Mouse (Mus musculus) embryonic facial prominence, embryonic 14.5 days (tissue): ENCODE results near the gene Slc25a44. TPM values are rescaled to one million over a fixed set of nuclear protein-coding genes. Genes with fewer than 3 reads are reported as not detected.
"Not testable (repeated sequence)": the region's sequence is repeated elsewhere in the genome, so short reads cannot be mapped to it uniquely, and the experiment has no call there.

ENCODE experiments used
- ATAC-seq: fragments of 200-750 bp; cut with Nextera tagmentation; 2 replicates; pipeline ENCODE4 v1.8.0; 2017; ENCODE audit warnings: low read depth, moderate number of reproducible peaks, moderate TSS enrichment
- DNase-seq: peaks from one replicate; pipeline ENCODE4 v3.0.0-alpha.2; 2015; ENCODE audit warnings: low spot score
- H3K27ac ChIP-seq: fragments of 300-500 bp; sonication (generic); replicated peaks from 2 replicates; pipeline ENCODE4 v1.5.1; 2014; ENCODE audit warnings: low read depth, mild to moderate bottlenecking, low read length, moderate library complexity
- H3K27me3 ChIP-seq: fragments of 300-500 bp; sonication (generic); replicated peaks from 2 replicates; pipeline ENCODE4 v1.6.1; 2014; ENCODE audit warnings: low read length; ENCODE audit not compliant: control insufficient read depth, insufficient read depth
- H3K36me3 ChIP-seq: fragments of 300-500 bp; sonication (generic); 2 replicates; pipeline ENCODE4 v1.6.1; 2014; ENCODE audit warnings: low read length, mixed read lengths; ENCODE audit not compliant: control insufficient read depth, insufficient read depth
- H3K4me1 ChIP-seq: fragments of 300-500 bp; sonication (generic); 2 replicates; pipeline ENCODE4 v1.6.1; 2014; ENCODE audit warnings: antibody characterized with exemption, low read length; ENCODE audit not compliant: control insufficient read depth, insufficient read depth
- H3K4me2 ChIP-seq: fragments of 300-500 bp; sonication (generic); 2 replicates; pipeline ENCODE4 v1.6.1; 2014; ENCODE audit warnings: low read depth, mild to moderate bottlenecking, low read length, moderate library complexity, mixed read lengths
- H3K4me3 ChIP-seq: fragments of 300-500 bp; sonication (generic); 2 replicates; pipeline ENCODE4 v1.5.1; 2014; ENCODE audit warnings: low read depth, mild to moderate bottlenecking, low read length
- H3K9ac ChIP-seq: fragments of 300-500 bp; sonication (generic); 2 replicates; pipeline ENCODE4 v1.6.1; 2014; ENCODE audit warnings: low read depth, mild to moderate bottlenecking, low read length, moderate library complexity, mixed read lengths
- H3K9me3 ChIP-seq: fragments of 300-500 bp; sonication (generic); 2 replicates; pipeline ENCODE4 v1.6.1; 2016; ENCODE audit warnings: low read length; ENCODE audit not compliant: control insufficient read depth
- WGBS: fragments of 180-500 bp; shearing (Covaris S2); extraction: QIAGEN DNeasy Blood & Tissue Kit; methylation state at CpG from one replicate; pipeline ENCODE4 v1.1.7; 2014; 5-methylcytosine and 5-hydroxymethylcytosine counted together
- polyA plus RNA-seq: library from polyadenylated mRNA; unstranded; fragments of >200 nt; fragmentation: Nextera tagmentation; extraction: Ambion mirVana; gene quantifications from 2 replicates; pipeline ENCODE4 v1.2.1, GENCODE M21; 2014

The Slc25a44 gene
- polyA plus RNA-seq, 1 experiment from 2014 or later, result 18.1 TPM

DNA sequence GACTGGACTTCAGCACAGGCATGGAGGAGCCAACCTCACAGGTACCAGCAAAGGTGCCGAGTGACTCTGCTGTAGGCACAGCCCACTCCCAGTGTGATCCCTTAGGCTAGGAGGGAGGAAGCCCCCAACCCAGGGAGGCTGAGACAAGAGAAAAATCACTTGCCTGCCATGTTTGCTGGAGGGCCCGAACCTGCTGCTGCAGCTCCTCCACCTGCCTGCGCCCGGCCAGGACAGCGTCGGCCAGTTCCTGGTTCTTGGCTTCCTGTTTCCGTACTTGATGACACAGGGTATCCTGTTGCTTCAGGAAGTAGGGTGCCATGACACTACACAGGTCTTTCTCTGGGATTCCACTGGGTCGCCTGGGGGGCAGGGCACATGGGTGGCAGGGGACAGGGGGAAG, 29.2 kb downstream of the Slc25a44 start:
- DNase-seq (no peak), ATAC-seq (no peak)
- Histone ChIP-seq H3K27ac (no peak overlapping the region), H3K9me3 (no peaks in the 10 kb centered on the region), H3K27me3 (no peaks in the 10 kb centered on the region), H3K4me2 (no peak overlapping the region), H3K4me3 (no peak overlapping the region), H3K9ac (no peak overlapping the region), H3K4me1 (no peaks in the 10 kb centered on the region), H3K36me3 (0 out of 2 replicates have a peak, but pooled peaks cover 31% of the 10 kb centered on the region)
- 92% methylated on average over 7 of the region's 8 CpGs for WGBS

DNA sequence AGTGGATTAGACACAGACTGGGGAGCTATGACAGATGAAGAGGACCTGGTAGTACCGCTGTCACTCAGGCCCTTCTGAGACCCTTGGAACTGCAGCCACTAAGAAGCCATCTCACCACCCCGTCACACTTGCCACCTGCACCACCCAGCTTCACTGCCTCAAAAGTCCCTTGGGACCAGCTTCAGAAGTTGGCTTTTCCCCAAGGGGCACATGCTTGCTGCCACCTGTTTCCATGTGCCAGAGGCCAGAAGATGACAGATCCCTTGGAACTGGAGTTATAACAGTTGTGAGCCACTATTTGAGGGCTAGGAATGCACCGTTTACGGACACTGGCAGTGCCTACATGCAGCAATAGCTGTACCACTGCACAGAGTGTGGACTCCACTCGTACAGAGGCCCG, 29.7 kb downstream of the Slc25a44 start:
- peak; percentile 16; the same call in 1 of the 2 replicates for ATAC-seq
- Histone ChIP-seq H3K4me3 (no peak overlapping the region), H3K9ac (no peak overlapping the region), H3K36me3 (0 out of 2 replicates have a peak, but pooled peaks cover 31% of the 10 kb centered on the region), H3K9me3 (no peaks in the 10 kb centered on the region), H3K27ac (no peak overlapping the region), H3K27me3 (no peaks in the 10 kb centered on the region), H3K4me1 (no peaks in the 10 kb centered on the region), H3K4me2 (no peak overlapping the region)
- 94% methylated on average over 6 of the region's 6 CpGs for WGBS
- DNase-seq, result peak; percentile 14

DNA sequence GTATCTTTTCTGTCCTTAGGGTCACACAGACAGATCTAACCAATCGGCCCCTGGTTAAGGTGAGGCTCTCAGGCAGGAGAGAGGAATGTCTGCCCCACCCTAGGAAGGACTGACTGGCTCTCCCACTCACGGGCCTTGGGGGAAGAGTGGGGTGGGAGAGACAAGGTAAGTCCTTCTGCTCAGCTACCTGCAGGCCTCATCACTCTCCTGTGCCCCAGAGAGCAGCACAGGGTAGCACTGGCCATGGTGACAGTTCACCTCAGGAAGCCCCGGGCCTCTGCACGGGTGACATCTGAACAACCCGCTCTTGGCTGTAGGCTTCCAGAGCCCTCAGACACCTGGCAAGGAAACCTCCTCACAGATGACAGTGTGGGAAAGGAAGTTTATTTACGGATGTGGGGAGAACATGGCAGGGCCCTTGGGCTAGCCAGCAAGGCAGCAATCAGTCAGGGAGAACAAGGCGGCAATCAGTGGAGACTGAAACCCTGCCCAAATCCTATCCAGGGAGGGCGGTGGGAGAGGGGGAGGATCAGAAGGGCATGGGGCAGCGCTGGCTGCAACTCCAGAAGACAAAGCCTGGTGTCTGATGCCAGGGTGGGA, 31.1 kb downstream of the Slc25a44 start:
- Histone ChIP-seq H3K4me1 (no peaks in the 10 kb centered on the region), H3K9ac (no peak overlapping the region), H3K27me3 (no peaks in the 10 kb centered on the region), H3K9me3 (no peaks in the 10 kb centered on the region), H3K27ac (no peak overlapping the region), H3K36me3 (0 out of 2 replicates have a peak, but pooled peaks cover 26% of the 10 kb centered on the region), H3K4me3 (no peak overlapping the region), H3K4me2 (no peak overlapping the region)
- ATAC-seq, result peak; percentile 41
- WGBS, result 86% methylated on average over 9 of the region's 9 CpGs
- DNase-seq, result no peak

DNA sequence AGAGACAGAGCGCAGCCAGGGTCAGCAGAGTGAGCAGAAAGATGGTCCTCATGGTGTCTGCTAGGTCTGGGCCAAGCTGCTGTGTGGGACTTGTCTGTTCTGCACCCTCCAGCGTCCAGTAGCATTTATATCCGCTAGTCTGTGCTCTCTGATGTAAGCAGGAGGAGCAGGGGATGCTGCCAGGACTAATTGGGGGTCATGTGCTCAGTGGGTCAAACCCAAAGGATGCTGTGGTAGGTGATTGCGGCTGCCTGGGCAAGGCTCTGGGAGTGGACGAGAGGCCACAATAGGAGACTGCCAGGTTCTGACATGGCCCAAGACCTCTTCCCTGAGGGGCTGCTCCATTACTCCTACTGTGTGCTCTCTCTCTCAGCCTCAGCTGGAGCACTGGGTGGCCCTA, 40.6 kb downstream of the Slc25a44 start, which contains the start of gene Bglap:
Gene Bglap (minus strand): TSS at position 101 of the 400 bp plus-strand sequence.
- DNase-seq (no peak), ATAC-seq (no peak)
- Histone ChIP-seq H3K4me3 (no peak within 1 kb of the TSS), H3K4me1 (no peaks in the 10 kb centered on the region), H3K27ac (no peak within 1 kb of the TSS), H3K36me3 (no peaks in the 10 kb centered on the region), H3K27me3 (no peaks in the 10 kb centered on the region), H3K4me2 (no peak within 1 kb of the TSS), H3K9me3 (no peaks in the 10 kb centered on the region), H3K9ac (no peak within 1 kb of the TSS)
- 72% methylated on average over 5 of the region's 5 CpGs for WGBS

DNA sequence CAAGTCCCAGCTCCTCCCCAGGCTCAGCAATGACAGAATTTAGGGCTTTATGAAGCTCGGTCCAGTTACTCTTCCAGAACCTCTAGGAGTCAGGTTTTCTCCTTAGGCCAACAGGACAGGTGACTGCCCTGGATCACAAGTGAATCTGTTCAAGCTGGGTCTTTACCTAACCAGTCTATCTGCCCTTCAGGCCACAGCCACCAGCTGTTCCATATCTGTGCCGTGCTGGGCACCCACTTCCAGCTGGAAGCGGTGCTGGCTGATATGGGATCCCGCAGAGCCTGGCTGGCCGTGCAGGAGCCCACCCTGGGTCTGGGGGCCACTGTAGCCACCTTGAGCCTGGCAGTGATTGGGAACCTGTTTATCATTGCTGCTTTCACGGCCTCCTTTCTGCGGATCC, 42.6 kb downstream of the Slc25a44 start:
- H3K27ac ChIP-seq, ATAC-seq, DNase-seq, H3K4me3 ChIP-seq, H3K27me3 ChIP-seq, H3K4me1 ChIP-seq, H3K36me3 ChIP-seq, H3K9ac ChIP-seq, H3K9me3 ChIP-seq: not testable (repeated sequence)
- WGBS, result 17% methylated on average over 1 of the region's 7 CpGs
- peak overlapping the region; percentile 54 for H3K4me2 ChIP-seq

DNA sequence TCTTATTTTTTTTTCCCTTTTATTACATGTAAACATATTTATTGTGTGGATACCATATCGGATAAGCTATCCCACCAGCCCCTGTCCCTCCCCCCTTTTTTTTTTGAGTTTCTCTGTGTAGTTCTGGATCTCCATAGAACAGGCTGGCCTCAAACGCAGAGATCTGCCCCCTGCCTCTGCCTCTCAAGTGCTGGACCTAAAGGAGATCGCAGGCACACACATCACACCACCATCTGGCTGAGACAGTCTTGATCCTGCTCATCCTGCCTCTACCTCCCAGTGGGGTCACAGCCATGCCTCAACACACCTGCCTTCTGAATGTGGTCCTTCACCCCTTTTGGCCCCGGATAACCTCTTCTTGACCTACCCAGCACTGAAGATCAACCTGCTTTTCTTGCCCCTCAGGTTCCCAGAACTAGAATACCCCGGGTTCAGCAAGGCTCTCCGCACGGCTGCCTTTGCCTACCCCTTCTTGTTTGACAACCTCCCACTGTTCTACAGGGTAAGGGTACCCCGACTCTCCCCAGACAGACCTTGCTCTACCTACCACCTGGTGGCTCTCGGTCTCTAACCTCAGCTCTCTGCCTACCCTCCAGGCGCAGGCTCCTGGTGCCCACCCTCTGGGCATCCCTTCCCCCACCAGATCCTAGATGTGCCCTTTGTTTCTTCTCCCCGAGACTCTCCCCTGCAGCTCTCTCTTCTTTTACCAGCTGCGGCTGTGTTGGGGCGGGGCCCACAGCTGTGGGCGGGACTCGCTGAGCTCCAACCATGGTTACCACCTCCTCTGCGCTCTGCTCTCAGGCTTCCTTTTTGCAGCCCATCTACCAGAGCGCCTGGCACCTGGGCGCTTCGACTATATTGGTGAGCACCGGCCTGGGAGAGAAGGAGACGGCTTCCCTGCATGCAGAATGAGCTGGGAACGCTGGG, 43.3 kb downstream of the Slc25a44 start:
- H3K4me3 ChIP-seq, result peak overlapping the region; percentile 24
- H3K27me3 ChIP-seq, H3K9ac ChIP-seq, H3K9me3 ChIP-seq, H3K36me3 ChIP-seq, H3K4me1 ChIP-seq: not testable (repeated sequence)
- H3K4me2 ChIP-seq, result peak overlapping the region; percentile 54
- H3K27ac ChIP-seq, result peak overlapping the region; percentile 39; the same call in 1 of the 2 replicates
- DNase-seq, result peak; percentile 83
- peak; percentile 93 for ATAC-seq
- 9% methylated on average over 16 of the region's 22 CpGs for WGBS

DNA sequence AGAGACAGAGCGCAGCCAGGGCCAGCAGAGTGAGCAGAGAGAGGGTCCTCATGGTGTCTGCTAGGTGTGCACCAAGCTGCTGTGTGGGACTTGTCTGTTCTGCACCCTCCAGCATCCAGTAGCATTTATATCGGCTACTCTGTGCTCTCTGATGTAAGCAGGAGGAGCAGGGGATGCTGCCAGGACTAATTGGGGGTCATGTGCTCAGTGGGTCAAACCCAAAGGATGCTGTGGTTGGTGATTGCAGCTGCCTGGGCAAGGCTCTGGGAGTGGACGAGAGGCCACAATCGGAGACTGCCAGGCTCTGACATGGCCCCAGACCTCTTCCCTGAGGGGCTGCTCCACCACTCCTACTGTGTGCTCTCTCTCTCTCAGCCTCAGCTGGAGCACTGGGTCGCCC, 46.3 kb downstream of the Slc25a44 start, which contains the start of gene Bglap2:
Gene Bglap2 (minus strand): TSS at position 101 of the 400 bp plus-strand sequence.
- H3K4me2 ChIP-seq, H3K9ac ChIP-seq, H3K9me3 ChIP-seq, H3K4me3 ChIP-seq, H3K27ac ChIP-seq, ATAC-seq, H3K36me3 ChIP-seq, DNase-seq, H3K4me1 ChIP-seq, H3K27me3 ChIP-seq: not testable (repeated sequence)
- 70% methylated on average over 4 of the region's 5 CpGs for WGBS

DNA sequence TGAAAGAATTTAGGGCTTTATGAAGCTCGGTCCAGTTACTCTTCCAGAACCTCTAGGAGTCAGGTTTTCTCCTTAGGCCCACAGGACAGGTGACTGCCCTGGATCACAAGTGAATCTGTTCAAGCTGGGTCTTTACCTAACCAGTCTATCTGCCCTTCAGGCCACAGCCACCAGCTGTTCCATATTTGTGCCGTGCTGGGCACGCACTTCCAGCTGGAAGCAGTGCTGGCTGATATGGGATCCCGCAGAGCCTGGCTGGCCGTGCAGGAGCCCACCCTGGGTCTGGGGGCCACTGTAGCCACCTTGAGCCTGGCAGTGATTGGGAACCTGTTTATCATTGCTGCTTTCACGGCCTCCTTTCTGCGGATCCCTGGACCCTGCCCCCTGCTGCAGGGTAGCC, 48.3 kb downstream of the Slc25a44 start:
- peak; percentile 38 for ATAC-seq
- H3K4me1 ChIP-seq, H3K27me3 ChIP-seq, H3K9me3 ChIP-seq, DNase-seq, H3K27ac ChIP-seq, H3K36me3 ChIP-seq: not testable (repeated sequence)
- Histone ChIP-seq H3K4me3 (peak overlapping the region; percentile 24; the same call in 1 of the 2 replicates), H3K4me2 (peak overlapping the region; percentile 49), H3K9ac (peak overlapping the region; percentile 47; the same call in 1 of the 2 replicates)
- 21% methylated on average over 4 of the region's 7 CpGs for WGBS
